Mouse (Mus musculus) fibroblast of lung, adult 2 months (primary cell): Measurements from ENCODE around the gene Unc93a2.
"Not testable (repeated sequence)": the region's sequence is repeated elsewhere in the genome, so short reads cannot be mapped to it uniquely, and the experiment has no call there.

ENCODE experiments used
- DNase-seq: peaks from one replicate; pipeline ENCODE4 v3.0.0-alpha.2; 2011; ENCODE audit warnings: low read depth

Unc93a2 gene

DNA sequence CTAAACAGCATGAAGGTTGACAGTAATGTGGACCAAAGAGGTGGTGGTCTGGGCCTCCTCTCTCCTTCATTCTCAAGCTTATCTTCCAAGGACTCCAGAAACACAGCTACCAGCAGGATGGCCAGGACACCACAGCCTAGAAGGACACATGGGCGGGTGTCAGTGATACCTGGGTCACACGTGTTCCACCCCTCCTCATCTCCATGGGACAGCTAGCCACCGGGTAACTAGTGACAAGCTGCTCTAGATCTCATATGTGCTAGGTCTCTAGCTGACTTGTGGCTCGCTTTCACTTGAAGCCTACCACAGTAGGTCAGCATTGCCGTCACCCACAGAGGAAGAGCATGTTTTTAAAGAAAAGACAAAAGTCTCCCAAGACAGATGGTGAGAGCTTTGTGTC is 13.4 kb downstream of the Unc93a2 start, which contains the start of gene Gm49630:
Gm49630 (minus strand) TSS at position 101 of the 400 bp plus-strand sequence.
- DNase-seq, result not testable (repeated sequence)

- DNase-seq, result not testable (repeated sequence)
Measured at GRCm38 (mm10) chr17:7369401-7369800, 15.9 kb downstream of the Unc93a2 start.

GRCm38 (mm10) chr17:7366676-7367374 is 18.4 kb downstream of the Unc93a2 start:
- DNase-seq, result not testable (repeated sequence)

GRCm38 (mm10) chr17:7366265-7366664 is 19.0 kb downstream of the Unc93a2 start:
- not testable (repeated sequence) for DNase-seq

- DNase-seq, result not testable (repeated sequence)
Measured at GRCm38 (mm10) chr17:7365615-7366014, 19.6 kb downstream of the Unc93a2 start.

- DNase-seq, result not testable (repeated sequence)
Measured at GRCm38 (mm10) chr17:7360749-7361465, 24.4 kb downstream of the Unc93a2 start.

DNA sequence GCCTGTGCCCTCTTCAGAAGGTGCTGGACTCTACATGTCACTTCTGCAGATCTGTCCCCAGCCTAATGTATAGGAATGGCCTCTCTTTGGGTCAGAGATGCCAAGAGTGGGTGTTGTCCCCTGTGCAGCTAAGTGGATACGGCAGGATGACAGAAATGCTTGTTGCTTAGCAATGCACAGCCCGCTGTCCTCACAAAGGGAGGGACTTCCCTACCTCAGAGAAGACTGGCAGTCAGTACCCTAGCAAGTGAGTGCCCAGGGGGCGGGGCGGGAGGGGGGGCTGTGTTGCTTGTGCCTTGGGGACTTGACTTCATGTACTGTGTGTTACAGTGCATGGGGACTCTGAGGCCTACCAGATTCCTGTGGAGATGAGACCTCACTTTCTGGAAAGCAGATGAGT is 25.5 kb downstream of the Unc93a2 start:
- DNase-seq, result not testable (repeated sequence)

DNA sequence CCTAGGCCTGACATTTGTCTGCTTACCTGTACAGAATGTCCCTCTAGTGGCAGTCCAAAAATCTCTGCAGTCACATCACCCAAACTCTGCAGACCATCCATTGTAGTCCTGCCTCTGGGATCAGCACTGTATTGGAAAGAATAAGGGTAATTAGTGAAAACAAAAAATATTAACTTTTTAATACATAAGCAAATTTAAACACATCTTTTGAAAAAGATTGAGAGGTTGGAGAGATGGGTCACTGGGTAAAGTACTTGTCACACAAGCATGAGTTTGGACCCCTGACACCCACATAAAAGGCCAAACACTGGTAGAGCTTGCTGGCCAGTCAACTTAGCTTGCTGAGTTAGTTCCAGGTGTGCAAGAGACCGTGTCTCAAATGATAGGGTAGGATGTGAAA is 32.7 kb downstream of the Unc93a2 start, which contains the start of gene Ttll2:
Ttll2 (minus strand) TSS at position 101 of the 400 bp plus-strand sequence.
- DNase-seq, result not testable (repeated sequence)

DNA sequence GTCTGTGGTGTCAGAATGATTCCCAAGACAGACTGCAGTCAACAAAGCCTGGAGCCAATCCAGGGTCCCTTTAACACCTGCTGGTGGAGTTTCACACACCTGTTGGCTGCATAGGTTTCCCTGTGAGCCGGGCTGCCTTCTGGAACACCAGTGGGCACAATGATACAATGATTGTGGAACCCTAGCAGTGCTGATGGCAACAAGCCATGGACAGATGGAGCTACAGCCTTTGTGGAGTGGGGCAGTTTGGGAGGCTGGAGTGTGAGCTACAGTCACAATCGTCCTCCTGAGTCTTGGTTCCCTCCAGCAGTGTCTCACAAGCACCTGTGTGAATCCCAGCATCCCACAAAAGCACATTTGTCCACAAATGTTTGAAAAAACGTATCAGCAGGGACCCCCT is 36.5 kb downstream of the Unc93a2 start:
- DNase-seq, result not testable (repeated sequence)

DNA sequence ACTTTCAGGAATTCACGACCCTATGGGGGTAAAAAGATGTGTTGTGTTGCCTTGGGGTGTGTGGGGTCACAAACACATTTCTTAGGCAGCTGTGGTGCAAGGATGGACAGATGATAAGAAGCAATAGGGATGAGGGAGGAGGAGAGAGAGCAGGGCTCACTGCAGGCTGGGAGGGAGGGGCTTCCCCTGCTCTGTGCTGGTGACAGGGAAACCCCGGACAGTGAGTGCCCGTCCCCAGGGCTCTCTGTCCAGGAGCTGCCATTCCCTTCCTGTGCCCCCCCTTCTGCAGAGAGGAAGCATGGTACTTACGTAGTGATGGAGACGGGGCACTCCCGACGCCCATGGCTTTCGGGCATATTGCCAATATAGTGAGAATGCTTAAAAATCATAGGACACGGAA is 47.9 kb downstream of the Unc93a2 start:
- DNase-seq, result not testable (repeated sequence)

DNA sequence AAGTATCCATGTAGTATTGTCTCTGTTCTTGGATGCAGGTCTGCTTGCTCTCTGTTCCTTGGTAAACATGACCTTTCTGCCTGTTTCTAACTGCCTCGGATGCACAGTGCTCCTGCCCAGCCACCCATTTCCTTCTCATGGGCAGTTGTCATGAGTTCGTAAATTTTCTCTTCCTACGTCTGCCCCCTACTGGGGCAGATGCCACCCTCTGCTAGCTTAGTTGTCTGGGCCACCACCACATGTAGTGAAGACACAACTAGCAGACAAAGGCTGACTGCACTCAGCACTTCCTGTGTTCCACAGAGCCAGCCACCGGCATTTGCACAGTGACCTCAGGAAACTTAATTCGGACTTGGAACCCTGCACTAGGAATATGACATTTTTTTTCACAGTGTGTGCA is 52.5 kb downstream of the Unc93a2 start:
- not testable (repeated sequence) for DNase-seq

GRCm38 (mm10) chr17:7326415-7326814 is 58.8 kb downstream of the Unc93a2 start:
- DNase-seq, result not testable (repeated sequence)

- not testable (repeated sequence) for DNase-seq
Measured at GRCm38 (mm10) chr17:7324346-7324745, 60.9 kb downstream of the Unc93a2 start, which contains the start of gene Tcp10a. Gene Tcp10a, plus strand, starts transcription at chr17:7324646.

DNA sequence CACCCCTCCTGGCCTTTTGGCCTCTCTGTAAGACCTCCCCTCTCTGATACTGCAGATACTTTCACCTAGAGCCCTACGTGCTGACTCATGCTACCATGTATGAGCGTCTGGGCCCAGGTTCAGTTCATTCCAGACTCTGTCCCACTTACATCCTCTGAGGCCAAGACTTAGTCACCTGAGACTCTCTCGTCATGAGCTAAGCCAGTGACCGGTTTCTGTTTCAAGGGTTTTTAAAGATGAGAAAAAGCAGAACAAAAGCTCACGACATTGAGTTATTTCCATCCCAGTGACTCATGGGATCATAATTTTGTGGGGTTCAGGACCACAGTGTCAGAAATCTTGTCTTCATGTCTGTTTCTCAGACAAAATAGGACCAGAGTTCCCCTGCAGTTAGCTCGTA is 65.5 kb downstream of the Unc93a2 start:
- DNase-seq, result not testable (repeated sequence)

DNA sequence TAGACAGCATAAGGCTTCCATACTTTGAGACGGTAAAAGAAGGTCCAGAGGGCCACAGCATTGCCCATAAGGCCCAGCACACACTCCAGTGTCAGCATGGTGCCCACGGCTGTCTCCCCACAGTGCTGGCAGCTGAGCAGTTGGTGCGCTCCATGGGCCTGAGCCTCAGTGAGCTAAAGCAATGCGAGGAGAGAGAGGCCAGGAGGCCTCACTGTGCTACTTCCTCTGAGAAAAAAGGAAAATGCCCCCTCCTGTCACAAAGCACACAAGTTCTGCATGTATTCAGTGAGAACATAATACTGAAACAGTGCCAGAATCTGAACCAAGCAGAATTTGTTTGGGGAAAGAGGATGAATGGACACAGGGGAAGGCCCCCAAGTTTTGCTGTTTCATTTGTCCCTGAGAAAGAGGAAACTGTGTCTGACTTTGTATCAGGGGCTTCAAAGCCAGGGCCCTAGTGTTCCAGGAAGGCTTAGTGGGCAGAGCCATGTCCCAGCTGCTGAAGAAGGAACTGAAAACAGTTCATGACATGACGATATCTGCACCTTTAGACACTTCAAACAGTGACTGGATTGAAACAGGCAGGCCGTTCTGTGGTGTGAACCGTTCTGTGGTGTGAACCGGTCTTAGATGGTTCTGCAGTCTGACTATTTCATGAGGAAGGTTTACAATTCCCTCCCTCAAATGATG is 69.4 kb downstream of the Unc93a2 start:
- DNase-seq, result not testable (repeated sequence)
